ENCODE assay signal across 19 mouse cellular contexts in genomic region chr4:34386338-34386967, GRCm38 (mm10).
DNase-seq lines count a peak whose midpoint lies in the region; ATAC-seq lines count a peak whose summit lies in the region.
"Had no signal": no experiment of that assay in that cellular context is flagged by ENCODE, and none has a peak within 500 bp of the region (broad histone marks: within the 10 kb centered on the region; RNA-seq: fewer than 3 reads in every experiment).

No protein-coding gene starts in this region.

- 0 out of 2 replicates have a peak overlapping the region, but pooled peaks have one; percentile 25 for H3K27ac ChIP-seq in hindbrain, embryonic 15.5 days (replicated peaks)
- no peak overlapping the region for H3K27ac ChIP-seq in hindbrain, embryonic 13.5 days
- H3K27ac ChIP-seq: embryonic facial prominence, embryonic 13.5 days; gastrocnemius, adult 2 months; heart, adult 2 months; kidney, embryonic 15.5 days; limb, embryonic 12.5 days; liver, embryonic 15.5 days had no signal

- H3K4me1 ChIP-seq in hindbrain, embryonic 15.5 days (replicated peaks): no peaks in the 10 kb centered on the region
- no peaks in the 10 kb centered on the region; the same call in 1 of the 2 replicates for H3K4me1 ChIP-seq in hindbrain, embryonic 13.5 days (replicated peaks)
- H3K4me1 ChIP-seq: embryonic facial prominence, embryonic 13.5 days; kidney, embryonic 15.5 days; limb, embryonic 12.5 days; liver, embryonic 15.5 days had no signal

- H3K9ac ChIP-seq in hindbrain, embryonic 15.5 days: no peak overlapping the region
- H3K9ac ChIP-seq in hindbrain, embryonic 13.5 days: no peak overlapping the region
- H3K9ac ChIP-seq: embryonic facial prominence, embryonic 13.5 days; kidney, embryonic 15.5 days; limb, embryonic 12.5 days; liver, embryonic 15.5 days had no signal

- no peaks in the 10 kb centered on the region for H3K36me3 ChIP-seq in hindbrain, embryonic 15.5 days
- H3K36me3 ChIP-seq in hindbrain, embryonic 13.5 days: no peaks in the 10 kb centered on the region
- H3K36me3 ChIP-seq: embryonic facial prominence, embryonic 13.5 days; G1E; kidney, embryonic 15.5 days; limb, embryonic 12.5 days; liver, embryonic 15.5 days had no signal

- peak; percentile 64 for DNase-seq in A20 (ENCODE audit: low read depth, low spot score)
- DNase-seq in brain, embryonic 18.5 days (ENCODE audit: low read depth, low spot score): peak; percentile 49
- DNase-seq in kidney, postnatal 10 days: no peak
- no peak for DNase-seq in adrenal gland, postnatal 10 days
- DNase-seq: adrenal gland, postnatal 25 days; cerebellum, adult 18-20 months; gastrocnemius, adult 2 months; heart, adult 2 months; lung, postnatal 14 days; thymus, adult 2 months had no signal

- H3K9me3 ChIP-seq in hindbrain, embryonic 15.5 days: no peaks in the 10 kb centered on the region
- H3K9me3 ChIP-seq in hindbrain, embryonic 13.5 days: peaks cover under 1% of the 10 kb centered on the region; the same call in 1 of the 2 replicates
- H3K9me3 ChIP-seq: kidney, embryonic 15.5 days; liver, embryonic 15.5 days had no signal

- no peak overlapping the region for H3K4me2 ChIP-seq in hindbrain, embryonic 15.5 days
- H3K4me2 ChIP-seq in hindbrain, embryonic 13.5 days: no peak overlapping the region
- H3K4me2 ChIP-seq: embryonic facial prominence, embryonic 13.5 days; kidney, embryonic 15.5 days; limb, embryonic 12.5 days; liver, embryonic 15.5 days had no signal

- 57% methylated on average over 5 of the region's 5 CpGs for WGBS in hindbrain, embryonic 15.5 days
- 68% methylated on average over 5 of the region's 5 CpGs for WGBS in hindbrain, embryonic 13.5 days

- no peaks in the 10 kb centered on the region for H3K27me3 ChIP-seq in hindbrain, embryonic 15.5 days
- H3K27me3 ChIP-seq in hindbrain, embryonic 13.5 days: no peaks in the 10 kb centered on the region
- H3K27me3 ChIP-seq: embryonic facial prominence, embryonic 13.5 days; kidney, embryonic 15.5 days; limb, embryonic 12.5 days; liver, embryonic 15.5 days had no signal

- ATAC-seq in hindbrain, embryonic 15.5 days (ENCODE audit: low FRiP score, low read depth): peak; percentile 59; the same call in 1 of the 2 replicates
- no peak for ATAC-seq in hindbrain, embryonic 13.5 days (ENCODE audit: low FRiP score)
- peak; percentile 69 for ATAC-seq in megakaryocyte progenitor cell, adult 5-6 weeks (replicated peaks; ENCODE audit: poor library complexity)
- ATAC-seq: inflammation-experienced regulatory T-cells, adult 6 months had no signal

- H3K4me3 ChIP-seq in hindbrain, embryonic 15.5 days: no peak overlapping the region
- no peak overlapping the region for H3K4me3 ChIP-seq in hindbrain, embryonic 13.5 days
- H3K4me3 ChIP-seq: embryonic facial prominence, embryonic 13.5 days; gastrocnemius, adult 2 months; heart, adult 2 months; kidney, embryonic 15.5 days; limb, embryonic 12.5 days; liver, embryonic 15.5 days had no signal

Comparison
In these comparisons a context has a peak if more than half of its experiments do, and no peak if none do; other contexts are left out.
1. DNase-seq: peak in A20 (single experiment) and brain, embryonic 18.5 days (single experiment); none in kidney, postnatal 10 days (single experiment) and adrenal gland, postnatal 10 days (single experiment).